Comparison of ENCODE assay signal across 29 mouse cellular contexts in the genomic region with DNA sequence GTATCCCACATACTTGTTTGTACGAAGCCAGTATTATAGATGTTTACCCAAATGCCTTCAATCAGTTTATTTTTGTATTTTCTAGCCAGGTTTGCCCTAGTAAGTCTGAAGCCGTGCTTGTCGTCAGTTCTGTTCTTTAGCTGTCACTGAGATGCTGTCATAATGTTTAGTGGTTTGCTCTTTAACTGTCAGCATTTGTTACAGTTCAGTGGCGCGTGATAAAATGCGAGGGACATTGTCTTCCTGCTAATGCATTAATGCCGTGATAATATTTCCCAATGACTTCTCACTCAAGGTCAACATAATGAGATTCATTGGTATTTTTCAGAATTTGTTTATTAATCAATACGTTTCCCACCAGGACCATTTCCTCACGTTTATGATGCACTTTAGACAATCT.
DNase-seq lines count a peak whose midpoint lies in the region; ATAC-seq lines count a peak whose summit lies in the region.
"Had no signal": no experiment of that assay in that cellular context is flagged by ENCODE, and none has a peak within 500 bp of the region (broad histone marks: within the 10 kb centered on the region; RNA-seq: fewer than 3 reads in every experiment).

No protein-coding gene starts in this region.

- no peak overlapping the region for H3K4me3 ChIP-seq in hindbrain, embryonic 14.5 days (replicated peaks; ENCODE audit: low read length)
- H3K4me3 ChIP-seq in hindbrain, embryonic 16.5 days (ENCODE audit: low read length), result no peak overlapping the region
- H3K4me3 ChIP-seq in neural tube, embryonic 13.5 days, result no peak overlapping the region
- H3K4me3 ChIP-seq: embryonic facial prominence, embryonic 10.5 days; embryonic facial prominence, embryonic 13.5 days; erythroblast, embryonic 14.5 days; forebrain, embryonic 12.5 days; forebrain, embryonic 15.5 days; heart, adult 2 months; heart, embryonic 10.5 days; heart, embryonic 13.5 days; hindbrain, embryonic 15.5 days had no signal

- peak overlapping the region; percentile 38; the same call in 1 of the 2 replicates for H3K27ac ChIP-seq in hindbrain, embryonic 14.5 days
- H3K27ac ChIP-seq in hindbrain, embryonic 16.5 days (ENCODE audit: low read depth, low read length), result no peak overlapping the region
- H3K27ac ChIP-seq in neural tube, embryonic 13.5 days (replicated peaks), result peak overlapping the region; percentile 68
- H3K27ac ChIP-seq: embryonic facial prominence, embryonic 10.5 days; embryonic facial prominence, embryonic 13.5 days; forebrain, embryonic 12.5 days; forebrain, embryonic 15.5 days; heart, adult 2 months; heart, embryonic 10.5 days; heart, embryonic 13.5 days; hindbrain, embryonic 15.5 days had no signal

- H3K9me3 ChIP-seq in hindbrain, embryonic 14.5 days (ENCODE audit: control insufficient read depth, low read length), result no peaks in the 10 kb centered on the region
- H3K9me3 ChIP-seq in hindbrain, embryonic 16.5 days (ENCODE audit: control insufficient read depth, low read length), result no peaks in the 10 kb centered on the region
- no peaks in the 10 kb centered on the region for H3K9me3 ChIP-seq in neural tube, embryonic 13.5 days
- H3K9me3 ChIP-seq: forebrain, embryonic 12.5 days; forebrain, embryonic 15.5 days; heart, embryonic 10.5 days; hindbrain, embryonic 15.5 days had no signal

- ATAC-seq in hindbrain, embryonic 14.5 days (ENCODE audit: low FRiP score), result no peak
- no peak for ATAC-seq in hindbrain, embryonic 16.5 days
- no peak for ATAC-seq in neural tube, embryonic 13.5 days (ENCODE audit: low read depth)
- ATAC-seq: CD4-positive, CD25-positive, alpha-beta regulatory T cell, adult 4 months; forebrain, embryonic 15.5 days; inflammation-experienced regulatory T-cells, adult 6 months; intestine, embryonic 16.5 days had no signal

- H3K9ac ChIP-seq in hindbrain, embryonic 14.5 days, result no peak overlapping the region
- no peak overlapping the region for H3K9ac ChIP-seq in hindbrain, embryonic 16.5 days (ENCODE audit: low read depth, low read length)
- no peak overlapping the region for H3K9ac ChIP-seq in neural tube, embryonic 13.5 days
- H3K9ac ChIP-seq: embryonic facial prominence, embryonic 13.5 days; forebrain, embryonic 12.5 days; forebrain, embryonic 15.5 days; heart, embryonic 13.5 days; hindbrain, embryonic 15.5 days had no signal

- H3K27me3 ChIP-seq in hindbrain, embryonic 14.5 days (ENCODE audit: control insufficient read depth, insufficient read depth, low read length), result no peaks in the 10 kb centered on the region
- H3K27me3 ChIP-seq in hindbrain, embryonic 16.5 days (replicated peaks; ENCODE audit: control insufficient read depth, insufficient read depth, low read length), result no peaks in the 10 kb centered on the region
- no peaks in the 10 kb centered on the region for H3K27me3 ChIP-seq in neural tube, embryonic 13.5 days
- H3K27me3 ChIP-seq: embryonic facial prominence, embryonic 13.5 days; forebrain, embryonic 12.5 days; forebrain, embryonic 15.5 days; heart, embryonic 13.5 days; hindbrain, embryonic 15.5 days had no signal

- peaks cover 9% of the 10 kb centered on the region; the same call in 1 of the 2 replicates for H3K4me1 ChIP-seq in hindbrain, embryonic 14.5 days (replicated peaks; ENCODE audit: control insufficient read depth, insufficient read depth, low read length)
- no peaks in the 10 kb centered on the region for H3K4me1 ChIP-seq in hindbrain, embryonic 16.5 days (ENCODE audit: control insufficient read depth, insufficient read depth, low read depth, low read length)
- H3K4me1 ChIP-seq in neural tube, embryonic 13.5 days (replicated peaks), result peaks cover 23% of the 10 kb centered on the region
- H3K4me1 ChIP-seq: embryonic facial prominence, embryonic 10.5 days; embryonic facial prominence, embryonic 13.5 days; forebrain, embryonic 12.5 days; forebrain, embryonic 15.5 days; heart, embryonic 10.5 days had no signal

- 58% methylated on average over 9 of the region's 9 CpGs for WGBS in hindbrain, embryonic 14.5 days
- WGBS in hindbrain, embryonic 16.5 days, result 56% methylated on average over 9 of the region's 9 CpGs
- WGBS in neural tube, embryonic 13.5 days, result 53% methylated on average over 9 of the region's 9 CpGs

- H3K36me3 ChIP-seq in hindbrain, embryonic 14.5 days (replicated peaks; ENCODE audit: control insufficient read depth, insufficient read depth), result no peaks in the 10 kb centered on the region
- no peaks in the 10 kb centered on the region for H3K36me3 ChIP-seq in hindbrain, embryonic 16.5 days (ENCODE audit: control insufficient read depth, insufficient read depth, low read length)
- H3K36me3 ChIP-seq in neural tube, embryonic 13.5 days, result no peaks in the 10 kb centered on the region
- H3K36me3 ChIP-seq: forebrain, embryonic 15.5 days; hindbrain, embryonic 15.5 days had no signal

- no peak overlapping the region for H3K4me2 ChIP-seq in hindbrain, embryonic 14.5 days (replicated peaks)
- H3K4me2 ChIP-seq in hindbrain, embryonic 16.5 days (ENCODE audit: low read length), result no peak overlapping the region
- H3K4me2 ChIP-seq in neural tube, embryonic 13.5 days, result no peak overlapping the region
- H3K4me2 ChIP-seq: embryonic facial prominence, embryonic 13.5 days; forebrain, embryonic 12.5 days; forebrain, embryonic 15.5 days; heart, embryonic 13.5 days had no signal

- no peak for DNase-seq in hindbrain, embryonic 14.5 days (ENCODE audit: low spot score)
- no peak for DNase-seq in neural tube, embryonic 10.5 days (ENCODE audit: extremely low spot score, low spot score)
- DNase-seq in retina, embryonic 14.5 days (ENCODE audit: low spot score), result peak; percentile 68
- no peak for DNase-seq in cerebellum, postnatal 4 days (ENCODE audit: low spot score in 2 of 2)
- DNase-seq: adrenal gland, adult 8-10 months; adrenal gland, postnatal 25 days; cerebellum, adult 11 months; cerebellum, adult 2 months; cerebellum, adult 9-11 months; cerebellum, postnatal 25 days; embryo, embryonic 11 days; gastrocnemius, postnatal 10 days; gastrocnemius, postnatal 36 days; heart, adult 2 months; heart, postnatal 14 days; heart, postnatal 4 days had no signal
